Mouse (Mus musculus): ENCODE data around the gene Sp2.

Gene Sp2

DNA sequence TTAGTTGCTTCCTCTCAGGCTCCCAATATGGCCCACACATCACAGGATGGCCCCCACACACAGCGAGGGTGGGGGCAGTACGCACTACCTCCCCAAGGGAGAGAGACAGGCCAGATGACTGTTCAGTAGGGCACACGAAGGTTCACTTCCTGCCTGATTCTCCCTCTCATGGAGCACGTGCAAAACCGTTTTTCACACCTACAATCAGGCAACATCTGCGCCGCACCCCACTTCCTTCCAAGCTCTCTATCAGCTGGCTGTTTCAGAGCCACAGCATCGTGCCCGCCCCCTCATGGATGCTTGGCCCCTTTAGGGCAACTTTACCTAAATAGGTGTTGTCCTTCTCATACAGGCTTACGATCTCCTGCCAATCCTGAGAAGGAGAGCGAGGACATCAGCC, 70.1 kb downstream of the Sp2 start:
- DNase-seq (ENCODE audit: extremely low read depth, low read depth): no peak

DNA sequence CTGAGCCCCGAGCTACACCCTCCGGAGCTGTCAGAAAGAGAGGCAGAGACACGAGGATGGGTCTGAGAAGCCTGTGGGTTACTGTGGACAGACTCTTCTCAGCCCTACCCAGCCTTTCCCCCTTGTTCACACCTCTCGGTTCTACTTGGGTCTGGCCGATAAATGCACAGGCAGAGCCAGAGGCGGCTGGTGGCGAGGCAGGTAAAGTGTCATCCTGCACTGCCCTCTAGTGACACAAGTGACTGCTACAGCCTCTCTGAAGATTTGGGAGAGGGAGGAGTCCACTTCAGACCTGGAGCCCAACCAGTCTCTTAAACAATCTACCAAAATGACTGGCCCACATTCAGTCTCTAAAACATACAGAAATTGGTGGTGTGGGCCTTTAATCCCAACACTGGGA, 72.8 kb downstream of the Sp2 start:
- no peak for DNase-seq (ENCODE audit: extremely low read depth, low read depth)

DNA sequence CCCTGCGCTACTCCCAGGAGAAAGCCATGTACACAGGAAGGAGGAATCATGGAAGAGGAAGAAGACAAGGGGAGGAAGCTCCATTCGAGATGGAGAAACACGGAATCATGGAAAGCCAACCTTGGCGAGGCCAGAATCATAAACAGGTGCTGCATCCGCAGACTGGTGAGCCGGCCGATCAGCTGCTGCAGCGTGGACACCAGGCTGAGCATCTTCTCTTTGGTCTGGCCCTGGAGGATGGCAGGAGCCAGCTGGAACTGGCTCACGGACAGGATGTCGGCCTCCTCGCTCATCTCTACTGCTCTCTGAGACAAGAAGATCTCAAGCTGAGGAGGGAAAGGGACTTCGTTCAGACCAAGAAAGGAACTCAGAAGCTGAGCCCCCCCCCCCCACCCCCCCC, 74.2 kb downstream of the Sp2 start:
- no peak for DNase-seq (ENCODE audit: extremely low read depth, low read depth)

DNA sequence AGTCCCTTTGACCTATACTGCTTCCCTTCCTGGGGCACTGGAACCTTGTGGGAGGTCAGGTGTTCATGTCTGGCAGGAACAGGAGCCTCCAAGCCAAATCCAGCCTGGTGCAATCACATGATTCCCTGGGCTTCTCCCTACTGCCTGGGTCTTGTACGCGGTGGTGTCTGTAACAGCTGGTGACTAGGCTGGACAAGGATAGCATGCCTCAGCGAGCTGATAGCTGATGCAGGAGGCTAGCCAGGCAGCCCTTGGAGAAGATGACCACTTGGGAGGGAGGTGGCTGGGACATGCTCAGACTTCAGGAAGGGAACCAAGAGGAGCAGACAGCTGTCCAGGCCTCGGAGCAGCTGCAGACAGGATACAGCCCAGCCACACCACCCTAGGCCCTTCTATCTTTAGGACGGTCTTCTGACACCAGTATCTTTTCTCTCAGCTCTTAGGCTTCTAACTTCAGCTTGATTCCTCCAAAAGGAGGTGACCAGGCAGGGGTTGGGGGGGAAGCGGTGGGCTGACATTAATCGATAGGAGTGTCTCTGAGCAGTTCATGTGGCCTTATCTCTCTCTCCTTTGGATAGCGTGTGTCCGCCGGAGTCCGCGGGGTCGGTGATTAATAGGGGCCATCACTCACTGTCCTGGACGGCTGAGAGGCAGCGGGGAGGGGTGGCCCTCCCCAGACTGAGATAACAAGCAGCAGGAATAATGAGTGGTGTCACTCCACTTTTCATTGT, 76.2 kb downstream of the Sp2 start:
- no peak for DNase-seq (ENCODE audit: extremely low read depth, low read depth)

All from MEL-GATA-1-ER (cell line).